Mouse (Mus musculus) embryonic fibroblast, embryonic 13.5 days (primary cell): ENCODE data around the gene Tbc1d14. TPM values are rescaled to one million over a fixed set of nuclear protein-coding genes. Genes with fewer than 3 reads are reported as not detected.

ENCODE experiments used
- H3K27ac ChIP-seq: 2 replicates; pipeline ENCODE4 v1.5.1; 2012; ENCODE audit warnings: low read length, control low read depth, inconsistent platforms; ENCODE audit not compliant: insufficient read depth
- H3K4me1 ChIP-seq: 2 replicates; pipeline ENCODE4 v1.6.1; 2011; ENCODE audit warnings: low read length; ENCODE audit not compliant: control insufficient read depth, insufficient read depth
- H3K4me3 ChIP-seq: 2 replicates; pipeline ENCODE4 v1.5.1; 2011; ENCODE audit warnings: mild to moderate bottlenecking, control low read depth, low read length; ENCODE audit not compliant: insufficient read depth
- CTCF ChIP-seq: IDR thresholded peaks from 2 replicates; pipeline ENCODE4 v1.5.1; 2011; ENCODE audit warnings: mild to moderate bottlenecking, control low read depth, low read length, moderate library complexity, borderline replicate concordance; ENCODE audit not compliant: insufficient read depth
- POLR2A ChIP-seq: IDR thresholded peaks from 2 replicates; pipeline ENCODE4 v1.6.1; 2011; ENCODE audit warnings: low read depth, mild to moderate bottlenecking, control low read depth, low read length, moderate library complexity
- polyA plus RNA-seq: library from polyadenylated mRNA; stranded (reverse); fragments of >200 nt; gene quantifications from 2 replicates; pipeline ENCODE4 v1.2.4, GENCODE M21; 2011; ENCODE audit warnings: low read depth; ENCODE audit not compliant: missing spikeins, insufficient read length

The Tbc1d14 gene
- 21.5 and 26.1 TPM in 2 replicates for polyA plus RNA-seq

GRCm38 (mm10) chr5:36593176-36593575 is at the start of gene Tbc1d14:
TSS of gene Tbc1d14 (minus strand) at chr5:36593276.
- TF ChIP-seq POLR2A = no peak
- no peak for TF ChIP-seq CTCF

GRCm38 (mm10) chr5:36625612-36626011 is 32.5 kb upstream of the Tbc1d14 start:
- H3K4me3 ChIP-seq = no peak overlapping the region
- no peak overlapping the region for H3K27ac ChIP-seq
- peaks cover 8% of the 10 kb centered on the region for H3K4me1 ChIP-seq
- TF ChIP-seq CTCF (no peak), POLR2A (no peak)

More at GRCm38 (mm10) chr5:36593176-36593575, at the start of gene Tbc1d14:
- Histone ChIP-seq H3K4me3 (no peak within 1 kb of the TSS), H3K27ac (no peak within 1 kb of the TSS), H3K4me1 (no peaks in the 10 kb centered on the region; the same call in 1 of the 2 replicates)

GRCm38 (mm10) chr5:36623670-36624069 is 30.6 kb upstream of the Tbc1d14 start:
- TF ChIP-seq CTCF = no peak
- TF ChIP-seq POLR2A = no peak
- no peak overlapping the region for H3K27ac ChIP-seq
- H3K4me1 ChIP-seq = peaks cover 17% of the 10 kb centered on the region
- no peak overlapping the region for H3K4me3 ChIP-seq

GRCm38 (mm10) chr5:36621058-36621449 is 28.0 kb upstream of the Tbc1d14 start:
- peak overlapping the region; percentile 98 for H3K27ac ChIP-seq
- H3K4me1 ChIP-seq = peaks cover 20% of the 10 kb centered on the region
- TF ChIP-seq POLR2A (no peak), CTCF (no peak)
- H3K4me3 ChIP-seq = no peak overlapping the region

GRCm38 (mm10) chr5:36620409-36621057 is 27.5 kb upstream of the Tbc1d14 start:
- Histone ChIP-seq H3K4me3 (no peak overlapping the region), H3K27ac (peak overlapping the region; percentile 98), H3K4me1 (peaks cover 20% of the 10 kb centered on the region)
- TF ChIP-seq CTCF (no peak), POLR2A (no peak)

- Histone ChIP-seq H3K4me1 (peaks cover 20% of the 10 kb centered on the region), H3K27ac (peak overlapping the region; percentile 31; the same call in 1 of the 2 replicates), H3K4me3 (no peak overlapping the region)
- TF ChIP-seq CTCF (no peak), POLR2A (no peak)
Measured at GRCm38 (mm10) chr5:36618890-36619289, 25.8 kb upstream of the Tbc1d14 start.

- no peak overlapping the region; the same call in 1 of the 2 replicates for H3K27ac ChIP-seq
- TF ChIP-seq POLR2A = no peak
- TF ChIP-seq CTCF = no peak
- H3K4me1 ChIP-seq = peaks cover 20% of the 10 kb centered on the region
- H3K4me3 ChIP-seq = no peak overlapping the region
Measured at GRCm38 (mm10) chr5:36618356-36618755, 25.3 kb upstream of the Tbc1d14 start.

GRCm38 (mm10) chr5:36614124-36614523 is 21.0 kb upstream of the Tbc1d14 start:
- TF ChIP-seq POLR2A = no peak
- no peak for TF ChIP-seq CTCF
- Histone ChIP-seq H3K4me1 (peaks cover 4% of the 10 kb centered on the region), H3K4me3 (no peak overlapping the region), H3K27ac (no peak overlapping the region)

- TF ChIP-seq CTCF (no peak), POLR2A (no peak)
Measured at GRCm38 (mm10) chr5:36608939-36609499, 15.9 kb upstream of the Tbc1d14 start.

GRCm38 (mm10) chr5:36603031-36603430 is 10.0 kb upstream of the Tbc1d14 start:
- H3K4me1 ChIP-seq = peaks cover 3% of the 10 kb centered on the region
- no peak overlapping the region for H3K4me3 ChIP-seq
- TF ChIP-seq POLR2A (no peak), CTCF (peak; percentile 83)
- H3K27ac ChIP-seq = no peak overlapping the region

More at GRCm38 (mm10) chr5:36608939-36609499, 15.9 kb upstream of the Tbc1d14 start:
- H3K4me1 ChIP-seq = peaks cover 3% of the 10 kb centered on the region
- no peak overlapping the region for H3K27ac ChIP-seq
- no peak overlapping the region for H3K4me3 ChIP-seq
